Comparison of ENCODE assay signal across 27 mouse cellular contexts in genomic region chr2:171562656-171563055, GRCm38 (mm10).
"Had no signal": no experiment of that assay in that cellular context is flagged by ENCODE, and none has a peak within 500 bp of the region (broad histone marks: within the 10 kb centered on the region; RNA-seq: fewer than 3 reads in every experiment).

No protein-coding gene starts in this region.

- H3K4me2 ChIP-seq: heart, embryonic 12.5 days; hindbrain, embryonic 13.5 days; intestine, embryonic 15.5 days; limb, embryonic 12.5 days; liver, embryonic 11.5 days; liver, embryonic 13.5 days; liver, embryonic 15.5 days had no signal

- H3K27ac ChIP-seq: gastrocnemius, adult 2 months; heart, embryonic 10.5 days; hindbrain, embryonic 10.5 days; hindbrain, embryonic 13.5 days; intestine, embryonic 15.5 days; layer of hippocampus, adult 2 months; left cerebral cortex, adult 2 months; limb, embryonic 12.5 days; liver, embryonic 13.5 days; liver, embryonic 15.5 days had no signal

- H3K4me1 ChIP-seq: heart, embryonic 10.5 days; heart, embryonic 12.5 days; hindbrain, embryonic 10.5 days; hindbrain, embryonic 13.5 days; intestine, embryonic 15.5 days; liver, embryonic 13.5 days; liver, embryonic 15.5 days had no signal

- H3K4me3 ChIP-seq: gastrocnemius, adult 2 months; heart, embryonic 10.5 days; heart, embryonic 12.5 days; hindbrain, embryonic 10.5 days; hindbrain, embryonic 13.5 days; intestine, embryonic 15.5 days; layer of hippocampus, adult 2 months; left cerebral cortex, adult 2 months; limb, embryonic 10.5 days; limb, embryonic 12.5 days; liver, embryonic 13.5 days; liver, embryonic 15.5 days had no signal

- ATAC-seq: hindbrain, embryonic 16.5 days; inflammation-experienced regulatory T-cells, adult 6 months; intestine, embryonic 15.5 days; intestine, postnatal 0 days had no signal

- H3K36me3 ChIP-seq: heart, embryonic 10.5 days; heart, embryonic 12.5 days; hindbrain, embryonic 10.5 days; hindbrain, embryonic 13.5 days; intestine, embryonic 15.5 days; limb, embryonic 10.5 days; limb, embryonic 12.5 days; liver, embryonic 13.5 days; liver, embryonic 15.5 days had no signal

- H3K9me3 ChIP-seq: heart, embryonic 10.5 days; hindbrain, embryonic 10.5 days; hindbrain, embryonic 13.5 days; intestine, embryonic 15.5 days; limb, embryonic 10.5 days; liver, embryonic 15.5 days had no signal

- H3K27me3 ChIP-seq: heart, embryonic 12.5 days; hindbrain, embryonic 13.5 days; intestine, embryonic 15.5 days; limb, embryonic 12.5 days; liver, embryonic 13.5 days; liver, embryonic 15.5 days had no signal

- H3K9ac ChIP-seq: heart, embryonic 12.5 days; hindbrain, embryonic 13.5 days; intestine, embryonic 15.5 days; limb, embryonic 12.5 days; liver, embryonic 13.5 days; liver, embryonic 15.5 days had no signal

- DNase-seq: gastrocnemius, adult 2 months; gastrocnemius, postnatal 10 days; gastrocnemius, postnatal 25 days; heart, adult 18-20 months; heart, postnatal 10 days; heart, postnatal 4 days; kidney, adult 18-20 months; kidney, adult 8-10 months; kidney, postnatal 10 days; kidney, postnatal 25 days; kidney, postnatal 4 days; liver; liver, embryonic 13.5 days had no signal
